Mouse (Mus musculus) hindbrain, embryonic 16.5 days (tissue): Measurements from ENCODE around the gene Rtn4rl1. TPM values are rescaled to one million over a fixed set of nuclear protein-coding genes. Genes with fewer than 3 reads are reported as not detected.
A peak's percentile ranks its signal among the peaks of the same experiment; 100 is the strongest.
"Not testable (repeated sequence)": the region's sequence is repeated elsewhere in the genome, so short reads cannot be mapped to it uniquely, and the experiment has no call there.

Source experiments
- ATAC-seq: fragments of 200-750 bp; cut with Nextera tagmentation; 2 replicates; pipeline ENCODE4 v1.8.0; 2017; ENCODE audit warnings: moderate TSS enrichment, moderate library complexity
- H3K27ac ChIP-seq: fragments of 300-500 bp; sonication (generic); 2 replicates; pipeline ENCODE4 v1.5.1; 2014; ENCODE audit warnings: low read depth, mild to moderate bottlenecking, control low read depth, low read length, moderate library complexity
- H3K27me3 ChIP-seq: fragments of 300-500 bp; sonication (generic); replicated peaks from 2 replicates; pipeline ENCODE4 v1.6.1; 2014; ENCODE audit warnings: low read length; ENCODE audit not compliant: control insufficient read depth, insufficient read depth
- H3K36me3 ChIP-seq: fragments of 300-500 bp; sonication (generic); 2 replicates; pipeline ENCODE4 v1.6.1; 2014; ENCODE audit warnings: mild to moderate bottlenecking, low read length, moderate library complexity, mixed read lengths; ENCODE audit not compliant: control insufficient read depth, insufficient read depth
- H3K4me1 ChIP-seq: fragments of 300-500 bp; sonication (generic); 2 replicates; pipeline ENCODE4 v1.6.1; 2014; ENCODE audit warnings: low read depth, low read length; ENCODE audit not compliant: control insufficient read depth, insufficient read depth
- H3K4me2 ChIP-seq: fragments of 300-500 bp; sonication (generic); 2 replicates; pipeline ENCODE4 v1.6.1; 2014; ENCODE audit warnings: mild to moderate bottlenecking, low read length, control low read depth, moderate library complexity
- H3K4me3 ChIP-seq: fragments of 300-500 bp; sonication (generic); 2 replicates; pipeline ENCODE4 v1.5.1; 2014; ENCODE audit warnings: mild to moderate bottlenecking, low read length, control low read depth, moderate library complexity
- H3K9ac ChIP-seq: fragments of 300-500 bp; sonication (generic); 2 replicates; pipeline ENCODE4 v1.6.1; 2014; ENCODE audit warnings: low read depth, mild to moderate bottlenecking, control low read depth, low read length, moderate library complexity
- H3K9me3 ChIP-seq: fragments of 300-500 bp; sonication (generic); 2 replicates; pipeline ENCODE4 v1.6.1; 2014; ENCODE audit warnings: mild to moderate bottlenecking, low read length, moderate library complexity; ENCODE audit not compliant: control insufficient read depth
- WGBS: fragments of 180-500 bp; shearing (Covaris S2); extraction: QIAGEN DNeasy Blood & Tissue Kit; methylation state at CpG from one replicate; pipeline ENCODE4 v1.1.7; 2014; 5-methylcytosine and 5-hydroxymethylcytosine counted together
- polyA plus RNA-seq: library from polyadenylated mRNA; unstranded; fragments of >200 nt; fragmentation: Nextera tagmentation; extraction: Ambion mirVana; gene quantifications from 2 replicates; pipeline ENCODE4 v1.2.1, GENCODE M21; 2015

The Rtn4rl1 gene
- polyA plus RNA-seq, 1 experiment from 2014 or later, result 10.7 TPM

- no peak overlapping the region for H3K4me2 ChIP-seq
- no peak overlapping the region for H3K27ac ChIP-seq
- no peaks in the 10 kb centered on the region for H3K27me3 ChIP-seq
- peaks cover 19% of the 10 kb centered on the region for H3K4me1 ChIP-seq
- WGBS, result 81% methylated on average over 10 of the region's 10 CpGs
- no peaks in the 10 kb centered on the region for H3K36me3 ChIP-seq
- no peak for ATAC-seq
- H3K4me3 ChIP-seq, result no peak overlapping the region
- no peak overlapping the region for H3K9ac ChIP-seq
- H3K9me3 ChIP-seq, result no peaks in the 10 kb centered on the region
Measured at GRCm38 (mm10) chr11:75287940-75288339, 94.4 kb downstream of the Rtn4rl1 start.

DNA sequence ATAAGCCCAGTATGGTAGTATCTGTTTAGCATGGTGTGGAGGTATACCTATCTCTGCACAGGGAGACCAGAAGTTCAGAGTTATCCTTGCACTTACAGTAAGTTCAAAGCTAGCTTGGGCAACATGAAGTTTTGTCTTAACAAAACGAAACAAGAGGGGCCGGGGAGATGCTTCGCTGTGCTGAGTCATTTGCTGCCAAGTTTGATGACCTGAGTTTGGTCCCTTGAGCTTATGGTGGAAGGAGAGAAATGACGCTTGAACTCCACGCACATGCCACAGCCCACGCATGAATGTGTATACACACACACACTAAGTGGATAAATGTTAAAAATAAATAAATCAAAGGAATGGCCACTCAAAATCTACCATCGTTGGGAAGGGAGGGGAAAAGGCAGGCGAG lies 94.9 kb downstream of the Rtn4rl1 start:
- ATAC-seq, result no peak
- Histone ChIP-seq H3K4me1 (peaks cover 25% of the 10 kb centered on the region), H3K4me3 (no peak overlapping the region), H3K9ac (no peak overlapping the region), H3K27me3 (no peaks in the 10 kb centered on the region), H3K27ac (no peak overlapping the region), H3K36me3 (no peaks in the 10 kb centered on the region), H3K9me3 (no peaks in the 10 kb centered on the region), H3K4me2 (no peak overlapping the region)
- 87% methylated on average over 8 of the region's 8 CpGs for WGBS

DNA sequence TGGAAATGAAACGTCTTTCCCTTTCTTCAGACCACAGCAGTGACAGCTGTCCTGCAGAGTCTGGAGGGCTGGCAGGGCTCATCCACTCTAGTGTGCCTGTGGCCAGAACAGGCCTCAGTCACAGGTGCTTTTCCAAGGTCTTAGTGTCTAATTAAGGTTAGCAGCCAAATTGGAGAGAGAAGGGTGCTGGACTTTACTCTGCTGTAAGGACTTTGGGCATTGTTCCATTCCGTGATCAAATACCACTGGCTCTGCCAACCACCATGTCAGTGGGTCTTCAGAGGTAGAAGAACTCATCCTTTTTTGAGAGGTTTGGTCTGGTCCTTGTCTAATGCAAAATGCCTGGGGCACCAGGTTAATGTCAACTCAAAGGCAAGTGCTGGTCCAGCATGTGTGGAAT lies 95.5 kb downstream of the Rtn4rl1 start:
- Histone ChIP-seq H3K4me2 (no peak overlapping the region), H3K9me3 (no peaks in the 10 kb centered on the region), H3K27me3 (no peaks in the 10 kb centered on the region), H3K36me3 (no peaks in the 10 kb centered on the region), H3K4me1 (peaks cover 31% of the 10 kb centered on the region), H3K4me3 (no peak overlapping the region), H3K9ac (no peak overlapping the region), H3K27ac (no peak overlapping the region)
- ATAC-seq, result no peak
- 61% methylated on average over 2 of the region's 2 CpGs for WGBS

DNA sequence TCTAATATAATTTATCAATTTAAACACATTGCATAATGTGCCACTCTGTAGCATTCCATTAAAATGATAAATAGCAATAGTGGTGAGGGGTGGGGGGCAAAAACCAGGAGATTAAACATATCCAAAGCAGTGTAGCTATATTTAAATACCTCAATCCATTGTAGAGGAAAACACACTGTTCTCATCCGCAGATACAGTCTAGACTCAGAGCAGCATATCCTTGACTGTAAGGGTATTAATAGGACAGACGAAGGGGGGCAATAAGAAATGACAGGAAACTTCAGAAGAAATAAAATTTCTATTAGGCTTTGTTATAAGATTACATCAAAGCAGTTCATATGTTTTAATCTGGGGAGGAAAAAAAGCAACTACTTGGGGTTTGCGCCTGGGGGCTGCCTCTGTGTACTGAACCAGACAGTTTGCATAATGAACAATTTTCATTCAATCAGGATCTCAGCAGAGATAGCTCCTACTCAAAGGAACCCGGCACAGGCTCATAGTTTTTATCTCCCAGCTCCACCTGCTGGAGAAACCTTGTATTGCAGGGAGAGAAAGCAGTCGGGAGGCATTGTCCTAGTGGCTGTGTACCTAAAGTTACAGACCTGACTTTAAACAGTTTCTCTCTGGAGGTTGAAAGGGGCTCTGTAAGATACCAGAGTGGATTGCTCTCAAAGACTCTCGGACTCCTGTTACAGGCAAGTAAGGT lies 97.1 kb downstream of the Rtn4rl1 start:
- no peak overlapping the region for H3K4me3 ChIP-seq
- H3K27me3 ChIP-seq, result no peaks in the 10 kb centered on the region
- no peak overlapping the region for H3K9ac ChIP-seq
- H3K4me1 ChIP-seq, result peaks cover 34% of the 10 kb centered on the region
- WGBS, result 17% methylated on average over 6 of the region's 6 CpGs
- ATAC-seq, result peak; percentile 58
- H3K4me2 ChIP-seq, result 0 out of 2 replicates have a peak overlapping the region, but pooled peaks have one; percentile 11
- H3K27ac ChIP-seq, result peak overlapping the region; percentile 45; the same call in 1 of the 2 replicates
- no peaks in the 10 kb centered on the region for H3K36me3 ChIP-seq
- H3K9me3 ChIP-seq, result no peaks in the 10 kb centered on the region

- Histone ChIP-seq H3K27me3 (no peaks in the 10 kb centered on the region), H3K4me3 (0 out of 2 replicates have a peak overlapping the region, but pooled peaks have one; percentile 5), H3K9ac (peak overlapping the region; percentile 52), H3K4me1 (peaks cover 34% of the 10 kb centered on the region), H3K4me2 (peak overlapping the region; percentile 42), H3K9me3 (no peaks in the 10 kb centered on the region), H3K36me3 (no peaks in the 10 kb centered on the region), H3K27ac (peak overlapping the region; percentile 58)
- no peak for ATAC-seq
- 17% methylated on average over 25 of the region's 25 CpGs for WGBS
Measured at GRCm38 (mm10) chr11:75291389-75292215, 98.0 kb downstream of the Rtn4rl1 start.

GRCm38 (mm10) chr11:75292281-75292680 lies 98.7 kb downstream of the Rtn4rl1 start:
- Histone ChIP-seq H3K4me1 (peaks cover 34% of the 10 kb centered on the region), H3K27ac (peak overlapping the region; percentile 58), H3K27me3 (no peaks in the 10 kb centered on the region), H3K4me3 (no peak overlapping the region), H3K36me3 (no peaks in the 10 kb centered on the region), H3K9ac (peak overlapping the region; percentile 52), H3K9me3 (no peaks in the 10 kb centered on the region), H3K4me2 (peak overlapping the region; percentile 42; the same call in 1 of the 2 replicates)
- WGBS, result 73% methylated on average over 7 of the region's 7 CpGs
- ATAC-seq, result peak; percentile 52; the same call in 1 of the 2 replicates

- peak overlapping the region; percentile 39 for H3K4me2 ChIP-seq
- H3K9me3 ChIP-seq, result no peaks in the 10 kb centered on the region
- H3K27me3 ChIP-seq, result no peaks in the 10 kb centered on the region
- H3K36me3 ChIP-seq, result no peaks in the 10 kb centered on the region
- peaks cover 34% of the 10 kb centered on the region for H3K4me1 ChIP-seq
- H3K27ac ChIP-seq, result peak overlapping the region; percentile 56
- no peak overlapping the region for H3K4me3 ChIP-seq
- 40% methylated on average over 21 of the region's 21 CpGs for WGBS
- no peak overlapping the region; the same call in 1 of the 2 replicates for H3K9ac ChIP-seq
- no peak for ATAC-seq
Measured at GRCm38 (mm10) chr11:75293852-75294361, 100.3 kb downstream of the Rtn4rl1 start.

- H3K27ac ChIP-seq, result no peak overlapping the region
- no peak overlapping the region for H3K4me3 ChIP-seq
- no peak overlapping the region for H3K9ac ChIP-seq
- 79% methylated on average over 9 of the region's 9 CpGs for WGBS
- no peaks in the 10 kb centered on the region for H3K27me3 ChIP-seq
- H3K4me2 ChIP-seq, result no peak overlapping the region
- no peaks in the 10 kb centered on the region for H3K9me3 ChIP-seq
- no peak for ATAC-seq
- peaks cover 37% of the 10 kb centered on the region for H3K4me1 ChIP-seq
- H3K36me3 ChIP-seq, result no peaks in the 10 kb centered on the region
Measured at GRCm38 (mm10) chr11:75294862-75295261, 101.3 kb downstream of the Rtn4rl1 start.

GRCm38 (mm10) chr11:75295534-75295933 lies 102.0 kb downstream of the Rtn4rl1 start:
- H3K36me3 ChIP-seq, H3K27me3 ChIP-seq, H3K9ac ChIP-seq, ATAC-seq, H3K27ac ChIP-seq, H3K9me3 ChIP-seq, H3K4me3 ChIP-seq, H3K4me2 ChIP-seq: not testable (repeated sequence)
- peaks cover 38% of the 10 kb centered on the region for H3K4me1 ChIP-seq
- WGBS, result 92% methylated on average over 5 of the region's 5 CpGs
